Mouse (Mus musculus): ENCODE results near the gene Gm20509. TPM values are rescaled to one million over a fixed set of nuclear protein-coding genes. Genes with fewer than 3 reads are reported as not detected.

Gm20509 gene
- total and polyA plus RNA-seq, 3 experiments: not detected

- H3K4me2 ChIP-seq (ENCODE audit: insufficient read depth, low read depth, poor library complexity, severe bottlenecking): no peak overlapping the region
- dilution Hi-C loops (cut with MboI; ENCODE audit: extremely low pct_ligation_motif_present, extremely low pct_unique_long_range_greater_than_20kb, low sequenced_read_pairs): no loop called here
- no peak overlapping the region for H3K4me3 ChIP-seq (replicated peaks in 1 of 3; ENCODE audit: low read depth in 2 of 3, low read length in 2 of 3, poor library complexity in 1 of 3)
Measured at GRCm38 (mm10) chr9:73103880-73104198, 1.6 kb downstream of the Gm20509 start.

GRCm38 (mm10) chr9:73105141-73105540 is 2.9 kb downstream of the Gm20509 start:
- no peak overlapping the region for H3K4me3 ChIP-seq (replicated peaks in 1 of 3; ENCODE audit: low read depth in 2 of 3, low read length in 2 of 3, poor library complexity in 1 of 3)
- dilution Hi-C loops (cut with MboI; ENCODE audit: extremely low pct_ligation_motif_present, extremely low pct_unique_long_range_greater_than_20kb, low sequenced_read_pairs) (no loop called here), in situ Hi-C loops (cut with MboI; ENCODE audit: low pct_ligation_motif_present, low pct_unique_long_range_greater_than_20kb, low sequenced_read_pairs) (no loop called here)
- H3K36me3 ChIP-seq (replicated peaks in 1 of 2; ENCODE audit: control insufficient read depth in 1 of 2, insufficient read depth in 1 of 2, low read length in 1 of 2): peaks cover 0 to 7% of the 10 kb centered on the region in 2 experiments
- H3K9me3 ChIP-seq (replicated peaks; ENCODE audit: low read length): no peaks in the 10 kb centered on the region
- DNase-seq (ENCODE audit: extremely low read depth): no peak
- no peaks in the 10 kb centered on the region for H3K79me2 ChIP-seq (replicated peaks; ENCODE audit: control insufficient read depth, extremely low read depth, insufficient read depth, poor library complexity, severe bottlenecking)
- no peak overlapping the region for H3K9ac ChIP-seq (ENCODE audit: insufficient read depth, low read depth)
- H3K27ac ChIP-seq (ENCODE audit: insufficient read depth, low read depth): no peak overlapping the region
- H3K4me2 ChIP-seq (ENCODE audit: insufficient read depth, low read depth, poor library complexity, severe bottlenecking): no peak overlapping the region
- TF ChIP-seq RCOR1 (conservative IDR thresholded peaks at IDR 0.05; ENCODE audit: low read depth, low read length) (no peak), ZKSCAN1 (IDR thresholded peaks at IDR 0.05; ENCODE audit: borderline replicate concordance, low read depth, low read length) (no peak), ELF1 (IDR thresholded peaks at IDR 0.05; ENCODE audit: low read depth, low read length) (no peak), ZNF384 (IDR thresholded peaks at IDR 0.05; ENCODE audit: low read depth, low read length) (no peak), SIN3A (IDR thresholded peaks at IDR 0.05; ENCODE audit: low read length) (no peak), KAT2A (IDR thresholded peaks at IDR 0.05; ENCODE audit: insufficient replicate concordance, low read length) (no peak), MAX (IDR thresholded peaks at IDR 0.05; ENCODE audit: low read length) (no peak), ZMIZ1 (IDR thresholded peaks at IDR 0.05; ENCODE audit: low read depth, low read length) (no peak), CHD1 (IDR thresholded peaks at IDR 0.05; ENCODE audit: low read depth, low read length) (no peak), BHLHE40 (IDR thresholded peaks at IDR 0.05; ENCODE audit: low read depth, low read length) (no peak), CHD2 (IDR thresholded peaks at IDR 0.05; ENCODE audit: low read length) (no peak), POLR2A (IDR thresholded peaks at IDR 0.05; ENCODE audit: low read depth, low read length) (no peak), EP300 (IDR thresholded peaks at IDR 0.05; ENCODE audit: low read length) (no peak), POLR2AphosphoS2 (IDR thresholded peaks at IDR 0.05; ENCODE audit: low read depth, low read length) (no peak)
- peaks cover 0 to 21% of the 10 kb centered on the region in 2 experiments; a peak in 2 of 4 replicates for H3K4me1 ChIP-seq (ENCODE audit: control insufficient read depth in 1 of 2, insufficient read depth in 2 of 2)
- H3K27me3 ChIP-seq (replicated peaks): no peaks in the 10 kb centered on the region

More at GRCm38 (mm10) chr9:73103880-73104198, 1.6 kb downstream of the Gm20509 start:
- Histone ChIP-seq H3K79me2 (replicated peaks; ENCODE audit: control insufficient read depth, extremely low read depth, insufficient read depth, poor library complexity, severe bottlenecking) (no peaks in the 10 kb centered on the region), H3K27ac (ENCODE audit: insufficient read depth, low read depth) (no peak overlapping the region), H3K27me3 (replicated peaks) (no peaks in the 10 kb centered on the region), H3K9me3 (replicated peaks; ENCODE audit: low read length) (no peaks in the 10 kb centered on the region), H3K4me1 (ENCODE audit: control insufficient read depth in 1 of 2, insufficient read depth in 2 of 2) (peaks cover 0 to 21% of the 10 kb centered on the region in 2 experiments; a peak in 2 of 4 replicates), H3K9ac (ENCODE audit: insufficient read depth, low read depth) (no peak overlapping the region), H3K36me3 (replicated peaks in 1 of 2; ENCODE audit: control insufficient read depth in 1 of 2, insufficient read depth in 1 of 2, low read length in 1 of 2) (peaks cover 0 to 7% of the 10 kb centered on the region in 2 experiments)
- DNase-seq (ENCODE audit: extremely low read depth): no peak
- in situ Hi-C loops (cut with MboI; ENCODE audit: low pct_ligation_motif_present, low pct_unique_long_range_greater_than_20kb, low sequenced_read_pairs): no loop called here
- no peak for TF ChIP-seq POLR2AphosphoS2 (IDR thresholded peaks at IDR 0.05; ENCODE audit: low read depth, low read length)
- TF ChIP-seq MAX (IDR thresholded peaks at IDR 0.05; ENCODE audit: low read length): no peak
- no peak for TF ChIP-seq SMC3 (IDR thresholded peaks at IDR 0.05; ENCODE audit: low read depth, low read length)
- no peak for TF ChIP-seq CTCF (conservative IDR thresholded peaks at IDR 0.05 in 1 of 2, IDR thresholded peaks at IDR 0.05 in 1 of 2; ENCODE audit: low read depth in 2 of 2, low read length in 2 of 2)
- no peak for TF ChIP-seq PAX5 (IDR thresholded peaks at IDR 0.05; ENCODE audit: low read length)
- no peak for TF ChIP-seq ZKSCAN1 (IDR thresholded peaks at IDR 0.05; ENCODE audit: borderline replicate concordance, low read depth, low read length)
- no peak for TF ChIP-seq KAT2A (IDR thresholded peaks at IDR 0.05; ENCODE audit: insufficient replicate concordance, low read length)
- TF ChIP-seq ELF1 (IDR thresholded peaks at IDR 0.05; ENCODE audit: low read depth, low read length): no peak
- no peak for TF ChIP-seq ZC3H11A (IDR thresholded peaks at IDR 0.05; ENCODE audit: low read depth, low read length)
- TF ChIP-seq UBTF (IDR thresholded peaks at IDR 0.05; ENCODE audit: low read depth, low read length): no peak
- TF ChIP-seq ETS1 (conservative IDR thresholded peaks at IDR 0.05; ENCODE audit: low read depth, low read length): no peak
